Mouse (Mus musculus): ENCODE results near the gene Olfr981.

GRCm38 (mm10) chr9:40021164-40021563 is at the start of gene Olfr981:
- TF ChIP-seq CTCF (conservative IDR thresholded peaks at IDR 0.05; ENCODE audit: insufficient read depth, insufficient read length, low read depth, low read length) (no peak), POLR2A (IDR thresholded peaks at IDR 0.05; ENCODE audit: low read depth, low read length) (no peak)
